Mouse (Mus musculus) spleen, postnatal 10 days (tissue): ENCODE results near the gene Zmynd8.

ENCODE experiments used
- DNase-seq, 2 experiments: peaks; one replicate each; pipeline ENCODE4 v3.0.0; 2021 to 2022; ENCODE audit warnings: low spot score in 2 of 2

The Zmynd8 gene

DNA sequence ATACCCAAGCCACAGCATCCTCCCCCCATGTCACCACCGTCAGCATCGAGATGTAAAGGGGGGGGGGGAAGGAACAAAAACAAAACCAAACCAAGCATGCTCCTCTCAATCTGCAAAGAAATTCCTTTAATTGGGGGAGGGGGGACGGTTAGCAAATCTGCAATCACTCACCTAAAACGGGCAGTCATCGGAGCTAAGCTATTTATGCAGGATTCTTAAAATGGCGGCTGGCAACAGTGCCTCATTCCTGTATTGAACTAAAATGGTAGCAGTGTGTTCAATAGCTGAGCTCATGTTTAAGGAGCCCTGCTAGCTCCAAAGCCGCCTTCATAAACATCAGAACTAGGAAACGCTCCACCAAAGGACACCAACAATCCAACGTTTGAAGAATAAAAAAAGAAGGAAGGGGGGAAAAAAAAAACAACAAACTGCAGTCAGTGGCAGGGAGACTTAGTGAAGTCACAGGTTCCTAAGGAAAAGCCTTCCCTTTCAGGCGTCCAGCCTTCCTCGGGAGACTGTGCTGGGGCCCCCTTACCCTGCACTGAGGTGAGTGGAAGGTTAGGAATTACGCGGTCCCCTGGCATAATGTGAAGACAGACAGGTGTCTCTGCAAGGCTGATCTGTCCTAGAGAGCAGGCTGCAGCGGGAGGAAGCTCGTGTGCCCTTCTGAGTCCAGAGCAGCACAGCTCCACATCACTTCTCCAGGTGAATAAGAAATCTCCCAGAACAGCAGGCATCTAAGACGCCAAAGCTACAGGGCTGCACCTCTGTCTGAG is 19.2 kb downstream of the Zmynd8 start:
- DNase-seq = no peak

DNA sequence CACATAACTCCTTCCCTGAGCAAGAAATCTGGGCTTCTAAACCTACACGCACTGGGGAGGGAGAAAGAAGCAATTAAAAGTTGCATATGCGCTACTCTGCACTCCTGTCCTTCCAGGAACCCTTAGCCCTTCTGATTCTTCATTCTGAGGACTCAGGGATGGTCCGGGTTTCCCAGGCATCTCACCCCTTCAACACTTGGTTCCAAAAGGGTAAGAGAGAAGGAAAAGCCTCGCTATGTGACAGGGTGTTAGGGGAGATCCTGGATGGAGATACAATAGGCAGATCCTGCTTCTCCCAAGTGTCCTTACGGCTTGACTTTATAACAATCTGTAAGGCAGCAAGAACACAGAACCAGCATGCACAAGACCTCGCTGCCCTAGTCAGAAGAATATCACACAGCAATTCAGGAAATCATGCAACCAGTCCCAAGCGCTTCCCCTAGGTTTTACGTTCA is 19.9 kb downstream of the Zmynd8 start:
- no peak for DNase-seq

DNA sequence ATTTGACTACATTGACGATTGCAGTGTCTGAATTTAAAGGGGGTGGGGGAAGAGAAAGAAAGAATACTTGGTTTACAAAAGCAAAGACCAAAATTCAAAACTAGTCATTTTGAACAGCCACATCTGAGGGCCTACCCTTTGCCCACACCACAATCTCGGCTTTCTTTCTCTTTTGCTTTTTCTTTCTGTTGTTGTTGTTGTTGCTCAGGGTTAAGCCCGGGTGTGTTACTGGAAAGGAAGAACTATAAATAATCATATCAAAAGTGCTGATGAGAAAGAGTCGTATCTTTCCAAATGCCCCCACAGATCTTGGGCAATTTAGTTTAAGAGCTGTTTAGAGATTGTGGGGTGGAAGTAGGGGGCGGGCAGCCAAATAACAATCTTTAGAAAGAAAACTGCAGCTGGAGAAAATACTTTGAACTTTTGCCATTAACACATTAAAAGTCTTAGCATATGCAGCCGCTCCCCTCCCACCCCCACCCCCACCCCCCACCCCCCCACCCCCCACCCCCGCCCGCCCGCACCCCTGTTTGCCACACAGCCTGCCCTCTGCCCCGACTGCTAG is 20.7 kb downstream of the Zmynd8 start:
- DNase-seq = no peak

DNA sequence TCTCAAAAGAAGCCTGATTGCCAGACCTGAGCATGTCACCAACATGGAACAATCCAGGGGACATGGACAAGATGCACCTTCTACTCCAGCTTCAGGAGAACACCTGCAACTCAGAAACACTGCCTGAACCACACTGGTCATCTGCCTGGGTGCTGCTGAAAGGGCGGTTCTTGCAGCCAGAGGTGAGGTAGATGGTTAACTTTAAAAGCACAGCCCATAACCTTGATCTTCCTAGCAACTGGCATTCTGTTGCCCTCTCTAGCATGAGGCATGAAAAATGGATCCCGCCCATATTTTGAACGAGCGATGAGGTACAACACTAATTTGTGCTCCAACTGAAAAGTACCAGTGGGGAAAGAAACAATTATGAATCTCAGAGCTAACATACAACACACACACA is 21.6 kb downstream of the Zmynd8 start:
- DNase-seq = no peak

GRCm38 (mm10) chr2:165876201-165876918 is 22.5 kb downstream of the Zmynd8 start:
- DNase-seq = no peak

GRCm38 (mm10) chr2:165875406-165875955 is 23.3 kb downstream of the Zmynd8 start:
- DNase-seq = no peak

DNA sequence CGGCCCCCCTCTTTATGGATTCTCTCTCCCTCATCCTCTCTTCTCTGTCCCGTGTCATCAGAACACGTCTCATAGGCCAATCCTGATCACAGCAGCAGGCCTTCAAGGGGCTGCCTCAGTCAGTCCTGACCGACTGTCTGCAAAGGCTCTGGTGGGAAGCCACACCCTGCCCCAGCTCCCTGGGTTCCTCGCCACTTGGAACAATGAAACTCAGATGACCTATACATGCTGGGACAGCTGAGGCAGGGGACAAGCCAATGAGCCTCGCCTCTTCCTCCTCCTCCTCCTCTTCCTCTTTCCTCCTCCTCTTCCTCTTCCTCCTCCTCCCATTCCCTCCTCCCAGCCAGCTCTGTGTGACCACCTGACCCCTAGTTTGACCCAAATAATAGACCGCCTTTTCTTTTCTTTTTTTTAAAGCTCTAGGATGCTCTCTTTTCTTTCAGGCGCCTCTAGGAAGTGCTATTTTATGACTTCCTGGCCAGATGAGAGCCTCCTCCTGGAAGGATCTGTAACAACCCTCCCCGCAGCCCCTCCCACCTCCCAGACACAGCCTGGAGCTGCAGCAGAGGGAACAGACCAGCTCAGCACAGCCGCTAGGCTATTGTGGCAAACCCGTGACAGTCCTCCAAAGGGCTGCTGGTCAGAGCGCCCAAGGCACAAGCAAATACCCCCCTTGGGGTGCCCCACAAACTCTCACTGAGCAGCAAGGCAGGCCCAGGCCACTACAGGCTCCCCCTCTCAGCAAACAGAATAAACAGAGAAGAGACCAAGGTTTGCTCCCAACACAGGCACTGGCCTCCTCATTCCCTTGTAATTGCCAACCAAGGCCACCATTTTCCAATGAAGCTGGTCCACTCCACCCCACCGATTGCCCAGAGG is 24.1 kb downstream of the Zmynd8 start:
- DNase-seq = peak in 1 of 2 experiments; percentile 50

DNA sequence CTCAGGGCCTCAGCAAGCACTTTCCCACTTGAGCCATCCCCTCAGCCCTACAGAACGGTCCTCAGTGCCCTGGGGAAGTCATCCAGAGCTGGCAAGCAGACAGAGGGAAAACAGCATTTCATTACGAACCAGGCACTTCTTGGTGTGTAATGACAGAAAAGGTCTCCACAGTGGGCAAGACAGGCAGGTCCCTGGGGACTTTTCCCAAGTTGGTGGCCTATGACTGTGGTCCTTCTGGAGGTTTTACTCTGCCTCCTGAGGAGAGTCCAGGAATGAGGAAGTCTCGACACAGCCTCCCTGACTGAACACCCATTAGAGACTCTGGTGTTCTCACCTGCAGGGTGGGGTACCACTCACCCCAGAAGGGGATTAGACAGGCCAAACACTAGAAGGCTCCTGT is 25.0 kb downstream of the Zmynd8 start:
- DNase-seq = no peak

GRCm38 (mm10) chr2:165873196-165873595 is 25.6 kb downstream of the Zmynd8 start:
- no peak for DNase-seq

DNA sequence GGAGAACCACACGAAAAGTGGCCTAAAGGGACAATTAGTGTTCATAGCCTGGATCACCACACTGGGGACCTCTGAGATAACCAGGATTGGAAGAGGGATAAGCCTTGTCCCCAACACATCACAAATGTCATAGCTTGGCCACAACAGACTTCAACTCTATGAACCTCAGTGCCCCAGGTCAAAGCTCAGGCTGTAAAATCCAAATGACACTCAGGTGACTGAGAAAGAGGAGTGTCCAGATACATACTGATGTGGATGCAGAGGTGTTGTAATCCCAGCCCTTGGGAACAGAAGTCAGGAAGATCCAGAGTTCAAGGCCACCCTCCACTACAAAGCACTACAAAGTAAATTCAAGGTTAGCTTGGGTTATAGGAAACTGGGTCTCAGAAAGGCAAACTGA is 29.6 kb downstream of the Zmynd8 start:
- DNase-seq = no peak

DNA sequence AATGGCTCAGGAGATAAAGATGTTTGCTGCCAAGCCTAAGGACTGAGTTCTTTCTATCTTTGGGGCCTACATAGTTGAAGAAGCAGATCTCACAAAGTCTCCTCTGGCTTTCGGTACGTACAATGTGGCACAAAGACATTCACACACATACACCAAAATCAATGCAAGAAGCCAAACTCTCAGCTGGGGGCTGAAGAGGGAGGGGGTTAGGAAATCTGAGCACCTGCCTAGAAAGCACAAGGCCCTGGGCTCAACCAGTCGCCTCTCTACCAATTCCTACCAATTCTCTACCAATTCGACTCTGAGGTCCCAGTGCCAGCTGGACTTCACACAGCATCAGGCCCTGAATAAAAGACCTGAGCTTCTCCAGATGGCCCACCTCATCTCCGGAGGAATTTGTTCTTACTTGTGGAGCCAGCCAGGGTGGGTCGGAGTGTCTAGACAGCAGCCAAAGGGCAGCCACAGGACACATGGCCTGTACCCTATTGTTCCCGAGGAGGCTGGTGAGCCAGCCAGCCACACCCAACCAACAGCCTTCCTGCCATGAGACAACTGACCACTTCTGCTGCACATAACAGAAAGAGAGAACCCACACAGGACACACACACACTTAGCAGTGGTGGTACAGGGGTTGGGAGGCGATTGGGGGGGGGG is 30.2 kb downstream of the Zmynd8 start:
- DNase-seq = no peak

DNA sequence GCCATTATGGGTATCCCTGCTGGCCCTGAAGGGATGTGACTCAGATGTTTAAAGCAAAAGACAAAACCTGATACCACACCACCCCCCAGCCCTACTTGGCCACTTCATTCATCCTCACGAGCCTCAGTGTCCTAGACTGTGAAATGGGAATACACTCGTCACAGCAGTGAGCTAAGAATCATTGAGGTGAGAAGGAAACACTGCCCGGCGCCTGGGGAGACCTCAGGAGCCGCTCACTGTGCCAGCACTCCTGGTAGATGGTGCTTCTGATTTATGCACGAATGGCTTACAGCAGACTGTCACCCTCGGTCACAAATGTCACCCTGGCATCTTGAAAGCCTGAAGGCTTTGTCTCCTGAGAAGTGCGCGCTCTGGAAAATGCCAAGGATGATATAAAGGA is 31.3 kb downstream of the Zmynd8 start:
- no peak for DNase-seq

DNA sequence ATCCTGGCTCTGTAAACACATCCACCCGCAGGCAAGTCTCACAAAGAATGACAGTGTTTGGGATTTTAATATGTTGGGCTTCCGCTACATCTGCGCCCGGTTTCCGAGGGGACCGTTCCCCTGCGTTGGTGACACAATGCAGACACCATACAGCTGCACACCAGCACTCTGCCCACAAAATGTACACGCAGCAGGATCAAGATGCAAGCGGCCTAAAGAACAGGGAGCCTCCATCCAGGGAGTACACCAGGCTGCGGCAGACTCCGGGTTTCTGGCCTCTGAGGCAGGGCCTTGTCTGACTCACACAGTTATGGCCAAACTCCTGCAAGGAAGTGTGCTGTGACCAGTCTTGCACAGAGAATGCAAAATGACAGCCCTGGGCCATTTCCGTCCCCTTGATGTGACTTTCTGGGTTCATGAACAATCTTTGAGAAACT is 31.8 kb downstream of the Zmynd8 start:
- no peak for DNase-seq

DNA sequence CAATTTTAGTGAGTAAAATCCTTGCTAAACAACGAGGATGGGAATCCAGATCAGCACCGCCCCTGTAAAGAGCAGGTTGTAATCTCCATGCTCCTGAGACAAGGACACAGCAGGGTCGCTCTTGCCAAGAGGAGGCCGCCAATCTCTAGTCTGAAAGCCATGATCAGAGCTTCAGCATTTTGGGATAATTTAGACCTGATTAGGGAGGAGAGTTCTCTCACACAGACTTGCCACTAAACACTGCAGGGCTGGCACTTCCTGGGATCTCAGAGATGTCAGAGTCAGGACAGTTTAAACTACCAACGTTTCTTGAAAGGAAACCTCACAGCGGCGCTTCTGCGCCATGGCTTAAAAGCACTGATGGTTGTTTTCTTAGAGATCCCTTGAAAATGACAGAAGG is 32.4 kb downstream of the Zmynd8 start:
- no peak for DNase-seq

DNA sequence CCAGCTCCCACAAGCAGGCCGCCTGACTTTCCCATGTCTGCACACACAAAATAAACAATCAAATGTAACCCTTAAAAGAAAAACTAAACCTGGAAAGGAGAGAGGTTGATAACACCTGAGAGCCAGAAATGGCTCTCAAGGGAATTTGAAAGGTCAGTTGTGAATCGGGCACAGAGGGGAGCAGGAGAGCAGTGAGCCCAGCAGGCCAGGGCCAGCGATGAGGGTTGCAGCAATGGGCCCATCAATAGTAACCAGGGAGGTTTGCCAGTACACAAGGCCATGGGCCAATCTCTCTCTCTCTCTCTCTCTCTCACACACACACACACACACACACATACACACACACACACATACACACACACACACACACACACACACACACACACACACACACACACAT is 34.0 kb downstream of the Zmynd8 start:
- no peak for DNase-seq

GRCm38 (mm10) chr2:165861683-165862594 is 36.9 kb downstream of the Zmynd8 start:
- no peak for DNase-seq

GRCm38 (mm10) chr2:165860962-165861682 is 37.7 kb downstream of the Zmynd8 start:
- DNase-seq = no peak

DNA sequence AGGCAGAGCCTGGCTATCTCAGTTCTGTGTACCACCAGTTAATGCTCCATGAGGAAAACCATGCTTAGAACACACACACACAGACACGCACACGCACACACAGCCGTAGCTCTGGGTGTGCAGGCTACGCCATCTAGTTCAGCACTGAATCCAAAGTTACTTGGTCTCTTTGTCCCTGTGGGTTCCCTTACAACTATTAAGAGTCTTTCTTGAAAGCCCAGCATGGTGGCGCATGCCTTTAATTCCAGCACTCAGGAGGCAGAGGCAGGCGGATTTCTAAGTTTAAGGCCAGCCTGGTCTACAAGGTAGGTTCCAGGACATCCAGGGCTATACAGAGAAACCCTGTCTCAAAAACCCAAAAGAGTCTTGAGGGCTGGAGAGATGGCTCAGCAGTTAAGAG is 38.4 kb downstream of the Zmynd8 start:
- no peak for DNase-seq
